Mouse (Mus musculus): Measurements from ENCODE around the gene Tunar. TPM values are rescaled to one million over a fixed set of nuclear protein-coding genes. Genes with fewer than 3 reads are reported as not detected.
A peak's percentile ranks its signal among the peaks of the same experiment; 100 is the strongest.

Tunar gene
- 4.7 and 5.9 TPM in 2 replicates for polyA plus RNA-seq (2012; rRNA removed)

DNA sequence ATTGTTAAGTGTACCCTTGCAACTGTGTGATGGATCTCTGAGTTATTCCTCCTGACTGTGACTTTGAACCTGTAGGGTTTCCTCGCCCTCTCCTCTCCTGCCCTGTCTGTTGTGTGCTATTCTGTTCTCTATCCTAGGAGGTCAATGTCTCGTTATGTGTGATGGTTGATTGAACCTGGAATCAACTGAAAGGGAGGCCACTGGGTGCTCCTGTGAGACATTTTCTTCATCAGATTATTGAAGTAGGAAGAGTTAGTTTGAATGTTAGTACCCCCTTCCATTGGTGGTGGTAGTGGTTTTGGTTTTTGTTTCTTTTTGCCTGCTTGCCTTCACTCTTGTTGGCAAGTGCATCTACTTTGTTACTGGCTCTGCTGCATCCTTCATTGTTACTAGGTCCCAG, at the start of gene Tunar:
TSS of gene Tunar (plus strand) at position 301 of the 400 bp plus-strand sequence.
- no peak within 1 kb of the TSS for H3K27ac ChIP-seq (ENCODE audit: insufficient read depth, low read length)
- no peak within 1 kb of the TSS for H3K4me3 ChIP-seq (ENCODE audit: insufficient read depth, low read length)
- TF ChIP-seq CTCF (IDR thresholded peaks at IDR 0.05; ENCODE audit: extremely low read depth, insufficient read depth, low read length) (no peak), POLR2A (IDR thresholded peaks at IDR 0.05; ENCODE audit: extremely low read depth, insufficient read depth, low read length) (no peak)
- H3K4me1 ChIP-seq (ENCODE audit: control insufficient read depth, insufficient read depth, low read length): no peaks in the 10 kb centered on the region

DNA sequence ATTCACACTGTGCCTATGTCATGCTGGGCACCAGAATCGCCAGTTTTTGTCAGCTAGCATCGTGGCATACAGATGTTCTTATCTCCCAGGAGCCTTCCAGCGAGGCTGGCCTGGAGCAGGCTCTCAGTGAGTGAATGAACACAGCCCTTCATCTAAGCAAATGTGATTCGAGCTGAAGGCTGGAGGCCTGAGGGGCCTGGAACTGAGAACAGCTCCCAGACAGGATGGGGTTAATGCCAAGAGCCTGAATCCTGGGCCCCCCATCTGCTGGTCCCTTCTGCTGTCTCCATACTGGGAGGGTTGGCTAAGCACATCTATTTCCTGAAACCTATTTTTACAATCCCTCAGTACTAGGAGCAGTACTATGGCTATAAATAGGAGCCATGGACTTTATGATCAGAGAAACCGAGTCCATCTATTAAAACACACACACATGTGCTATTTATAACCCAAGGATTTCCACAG, 21.1 kb upstream of the Tunar start:
- Histone ChIP-seq H3K4me1 (ENCODE audit: control insufficient read depth, insufficient read depth, low read length) (0 out of 2 replicates have a peak, but pooled peaks cover 2% of the 10 kb centered on the region), H3K27ac (ENCODE audit: insufficient read depth, low read length) (no peak overlapping the region), H3K4me3 (ENCODE audit: insufficient read depth, low read length) (no peak overlapping the region)
- no peak for TF ChIP-seq POLR2A (IDR thresholded peaks at IDR 0.05; ENCODE audit: extremely low read depth, insufficient read depth, low read length)

DNA sequence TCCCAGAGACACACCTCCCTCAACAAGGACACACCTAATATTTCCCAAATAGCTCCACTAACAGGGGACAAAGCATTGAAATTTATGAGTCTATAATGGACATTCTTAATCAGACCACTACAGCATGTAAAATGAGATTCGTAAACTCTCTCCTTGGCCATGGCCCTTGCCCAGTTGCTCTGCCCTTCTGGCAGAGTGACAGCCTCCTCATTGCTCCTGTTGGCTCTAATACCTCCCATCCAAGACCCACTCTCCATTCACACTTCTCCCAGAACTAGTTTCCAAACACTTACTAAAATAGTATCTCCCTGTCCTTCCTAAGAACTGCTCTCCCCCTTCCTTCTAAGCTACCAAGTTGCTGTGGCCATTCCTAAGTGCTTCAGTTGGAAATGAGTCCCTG, 19.3 kb upstream of the Tunar start:
- no peak for TF ChIP-seq CTCF (IDR thresholded peaks at IDR 0.05; ENCODE audit: extremely low read depth, insufficient read depth, low read length)
- TF ChIP-seq POLR2A (IDR thresholded peaks at IDR 0.05; ENCODE audit: extremely low read depth, insufficient read depth, low read length): no peak
- no peak overlapping the region for H3K4me3 ChIP-seq (ENCODE audit: insufficient read depth, low read length)
- no peak overlapping the region for H3K27ac ChIP-seq (ENCODE audit: insufficient read depth, low read length)
- 0 out of 2 replicates have a peak, but pooled peaks cover 2% of the 10 kb centered on the region for H3K4me1 ChIP-seq (ENCODE audit: control insufficient read depth, insufficient read depth, low read length)

DNA sequence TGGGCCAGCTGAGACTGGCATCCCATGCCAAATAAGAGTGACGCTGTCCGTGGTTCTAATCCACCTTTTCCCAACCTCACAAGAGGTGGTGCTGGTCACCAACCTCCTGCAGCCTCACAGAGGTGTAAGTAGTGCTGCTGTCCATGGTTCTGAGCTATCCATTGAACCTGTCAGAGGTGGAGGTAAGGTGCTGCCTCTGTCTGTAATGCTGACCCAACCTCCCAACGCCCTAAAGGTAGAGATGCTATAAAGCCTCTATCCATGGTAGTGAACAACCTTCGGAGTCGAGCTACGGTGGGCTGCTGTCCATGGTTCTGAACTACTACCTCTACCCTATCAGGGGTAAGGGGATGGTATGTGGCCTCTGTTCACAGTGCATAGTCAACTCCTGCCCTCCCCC, 11.5 kb upstream of the Tunar start:
- Histone ChIP-seq H3K4me3 (ENCODE audit: insufficient read depth, low read length) (no peak overlapping the region), H3K27ac (ENCODE audit: insufficient read depth, low read length) (no peak overlapping the region), H3K4me1 (ENCODE audit: control insufficient read depth, insufficient read depth, low read length) (no peaks in the 10 kb centered on the region)
- no peak for TF ChIP-seq CTCF (IDR thresholded peaks at IDR 0.05; ENCODE audit: extremely low read depth, insufficient read depth, low read length)
- TF ChIP-seq POLR2A (IDR thresholded peaks at IDR 0.05; ENCODE audit: extremely low read depth, insufficient read depth, low read length): no peak

DNA sequence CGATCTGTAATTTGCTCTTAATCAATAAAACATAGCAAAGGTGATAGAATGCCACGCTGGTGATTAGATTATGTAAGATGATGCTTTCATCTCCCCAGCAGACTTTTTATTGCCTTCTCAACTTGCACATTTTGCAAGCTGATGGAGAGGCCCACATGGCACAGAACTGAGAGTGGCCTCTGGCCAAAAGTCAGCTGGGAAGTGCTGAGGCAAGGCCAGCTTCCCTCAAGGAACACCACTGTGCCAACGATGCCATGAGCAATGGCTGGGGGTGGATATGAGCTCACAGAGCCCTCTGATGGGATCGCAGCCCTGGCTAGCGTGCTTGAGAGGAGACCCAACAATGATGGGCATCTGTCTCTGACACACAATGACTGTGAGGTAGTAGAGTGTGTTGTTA, 6.6 kb upstream of the Tunar start:
- TF ChIP-seq CTCF (IDR thresholded peaks at IDR 0.05; ENCODE audit: extremely low read depth, insufficient read depth, low read length): no peak
- no peak for TF ChIP-seq POLR2A (IDR thresholded peaks at IDR 0.05; ENCODE audit: extremely low read depth, insufficient read depth, low read length)
- no peak overlapping the region for H3K4me3 ChIP-seq (ENCODE audit: insufficient read depth, low read length)
- H3K27ac ChIP-seq (ENCODE audit: insufficient read depth, low read length): no peak overlapping the region
- H3K4me1 ChIP-seq (ENCODE audit: control insufficient read depth, insufficient read depth, low read length): no peaks in the 10 kb centered on the region

DNA sequence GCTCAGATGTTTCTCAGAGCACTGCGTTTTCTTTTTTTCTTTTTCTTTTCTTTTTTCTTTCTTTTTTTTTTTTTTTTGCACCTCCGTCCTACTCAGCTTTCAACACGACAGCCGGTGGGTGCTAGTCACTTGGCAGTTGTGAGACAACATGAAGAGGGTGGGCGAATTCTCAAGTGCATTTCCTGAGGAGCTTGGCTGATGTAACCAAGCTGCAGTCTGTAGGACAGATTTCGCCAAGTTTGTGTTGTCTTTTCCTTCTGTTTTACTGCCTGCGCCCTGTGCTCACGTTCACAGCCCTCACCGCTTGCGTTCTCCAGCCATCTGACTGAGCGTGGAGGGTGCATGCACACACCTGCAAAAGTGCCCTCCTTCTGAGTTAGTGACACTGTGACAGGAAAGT, 5.3 kb upstream of the Tunar start:
- Histone ChIP-seq H3K4me1 (ENCODE audit: control insufficient read depth, insufficient read depth, low read length) (no peaks in the 10 kb centered on the region), H3K27ac (ENCODE audit: insufficient read depth, low read length) (no peak overlapping the region), H3K4me3 (ENCODE audit: insufficient read depth, low read length) (no peak overlapping the region)
- TF ChIP-seq CTCF (IDR thresholded peaks at IDR 0.05; ENCODE audit: extremely low read depth, insufficient read depth, low read length): no peak
- TF ChIP-seq POLR2A (IDR thresholded peaks at IDR 0.05; ENCODE audit: extremely low read depth, insufficient read depth, low read length): no peak

DNA sequence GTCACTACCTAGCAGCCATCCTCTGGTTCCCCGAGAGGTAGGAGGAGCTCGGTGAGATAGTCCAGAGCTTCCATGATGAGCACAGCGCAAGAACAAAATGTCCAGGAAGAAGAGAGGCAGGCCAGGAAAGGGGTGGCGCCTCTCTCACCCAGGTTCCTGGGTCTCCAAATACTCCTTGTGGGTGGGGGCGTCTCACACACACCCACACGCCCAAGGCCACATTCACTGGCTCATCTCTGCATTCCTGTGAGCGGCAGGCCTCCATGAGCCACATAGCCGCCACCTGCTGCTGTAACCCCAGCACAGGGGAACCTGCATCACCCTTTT, 2.4 kb downstream of the Tunar start:
- Histone ChIP-seq H3K4me1 (ENCODE audit: control insufficient read depth, insufficient read depth, low read length) (no peaks in the 10 kb centered on the region), H3K27ac (ENCODE audit: insufficient read depth, low read length) (no peak overlapping the region), H3K4me3 (ENCODE audit: insufficient read depth, low read length) (peak overlapping the region; percentile 39)
- TF ChIP-seq CTCF (IDR thresholded peaks at IDR 0.05; ENCODE audit: extremely low read depth, insufficient read depth, low read length): no peak
- no peak for TF ChIP-seq POLR2A (IDR thresholded peaks at IDR 0.05; ENCODE audit: extremely low read depth, insufficient read depth, low read length)

DNA sequence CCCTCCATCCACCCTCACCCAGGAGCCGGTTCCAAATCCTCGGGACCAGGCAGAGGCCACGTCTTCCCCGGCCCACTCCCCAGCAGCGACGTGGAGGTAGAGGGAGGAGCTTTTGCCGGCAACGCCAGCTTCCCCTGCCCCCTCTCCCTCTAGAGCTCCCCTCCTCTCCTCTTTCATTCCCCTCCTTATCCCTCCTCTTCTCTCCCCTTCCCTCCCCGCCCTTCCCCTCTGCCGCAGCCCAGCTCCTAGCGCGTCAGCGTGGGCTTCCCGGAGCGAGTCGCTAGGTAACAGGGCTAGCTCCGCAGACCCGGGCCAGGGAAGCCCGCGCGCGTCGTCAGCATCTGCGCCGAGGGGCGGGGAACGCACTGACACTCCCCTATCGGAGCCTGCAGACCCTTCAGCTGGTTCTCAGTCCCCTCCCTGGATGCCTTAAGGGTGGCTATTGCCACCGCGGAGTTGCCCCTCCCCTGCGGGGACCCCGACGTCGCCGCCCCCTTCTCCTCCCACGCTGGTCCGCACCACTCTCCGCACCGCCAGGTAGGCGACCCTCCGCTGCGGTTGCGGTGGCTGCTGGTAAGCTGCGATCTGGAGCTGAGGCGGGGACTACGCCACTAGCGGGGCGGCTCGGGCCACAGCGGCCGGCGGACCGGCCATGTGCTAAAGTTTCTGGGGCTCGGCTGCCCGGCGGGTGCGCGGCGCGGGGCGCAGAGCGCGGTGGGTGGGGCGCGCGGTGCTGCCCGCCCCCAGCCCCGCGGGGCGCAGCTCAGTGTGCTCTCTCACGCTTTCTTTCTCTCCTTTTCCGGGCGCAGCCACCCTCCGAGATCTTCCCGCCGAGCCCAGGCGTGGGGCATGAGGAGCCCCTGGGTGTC, 3.0 kb downstream of the Tunar start:
- Histone ChIP-seq H3K4me3 (ENCODE audit: insufficient read depth, low read length) (peak overlapping the region; percentile 39), H3K4me1 (ENCODE audit: control insufficient read depth, insufficient read depth, low read length) (no peaks in the 10 kb centered on the region), H3K27ac (ENCODE audit: insufficient read depth, low read length) (no peak overlapping the region)
- TF ChIP-seq POLR2A (IDR thresholded peaks at IDR 0.05; ENCODE audit: extremely low read depth, insufficient read depth, low read length) (no peak), CTCF (IDR thresholded peaks at IDR 0.05; ENCODE audit: extremely low read depth, insufficient read depth, low read length) (no peak)

DNA sequence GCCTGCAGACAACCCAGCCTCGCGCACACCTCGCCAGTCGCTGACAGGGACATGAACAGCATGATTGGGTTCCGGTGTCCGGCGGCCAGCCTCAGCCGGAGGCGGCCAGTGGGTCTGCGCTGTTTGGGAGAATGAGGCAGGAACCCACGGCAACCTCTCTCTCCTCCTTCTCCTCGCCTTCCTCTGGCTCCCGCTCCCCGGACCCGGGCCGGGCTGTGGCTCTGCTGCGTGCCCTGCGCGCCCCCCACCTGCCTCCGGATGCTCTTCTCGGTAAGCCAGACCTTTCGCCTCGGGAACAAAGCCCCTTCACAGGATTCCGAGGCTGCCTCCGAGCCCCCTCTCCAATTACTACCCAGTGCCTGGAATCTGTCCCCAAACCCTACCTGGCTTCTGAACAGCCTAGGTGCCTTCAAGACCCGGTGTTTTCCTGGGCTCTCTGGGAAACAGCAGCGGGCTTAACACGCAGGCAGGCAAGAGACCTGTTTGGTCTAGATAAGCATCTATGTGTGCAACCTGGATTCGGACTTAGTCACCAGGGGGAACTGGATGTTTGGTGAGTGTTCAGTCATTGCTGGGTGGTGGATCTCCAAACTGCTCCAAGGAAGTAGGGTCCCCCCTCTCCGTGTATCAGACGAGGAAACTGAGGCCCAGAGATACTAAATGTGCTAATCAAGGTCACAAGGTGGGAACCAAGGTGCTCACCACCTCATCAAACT, 3.8 kb downstream of the Tunar start:
- TF ChIP-seq CTCF (IDR thresholded peaks at IDR 0.05; ENCODE audit: extremely low read depth, insufficient read depth, low read length) (no peak), POLR2A (IDR thresholded peaks at IDR 0.05; ENCODE audit: extremely low read depth, insufficient read depth, low read length) (no peak)
- Histone ChIP-seq H3K4me1 (ENCODE audit: control insufficient read depth, insufficient read depth, low read length) (0 out of 2 replicates have a peak, but pooled peaks cover 1% of the 10 kb centered on the region), H3K4me3 (ENCODE audit: insufficient read depth, low read length) (peak overlapping the region; percentile 39), H3K27ac (ENCODE audit: insufficient read depth, low read length) (no peak overlapping the region)
